Mouse (Mus musculus) forebrain, embryonic 14.5 days (tissue): Measurements from ENCODE around the gene Fkbp6. TPM values are rescaled to one million over a fixed set of nuclear protein-coding genes. Genes with fewer than 3 reads are reported as not detected.

ENCODE experiments used
- ATAC-seq: fragments of 200-750 bp; cut with Nextera tagmentation; 2 replicates; pipeline ENCODE4 v1.8.0; 2017; ENCODE audit warnings: mild to moderate bottlenecking, moderate library complexity
- DNase-seq: peaks from one replicate; pipeline ENCODE4 v3.0.0-alpha.2; 2015; ENCODE audit warnings: low spot score
- H3K27ac ChIP-seq: fragments of 300-500 bp; sonication (generic); 2 replicates; pipeline ENCODE4 v1.5.1; 2014; ENCODE audit warnings: low read depth, mild to moderate bottlenecking, control low read depth, low read length, moderate library complexity
- H3K27me3 ChIP-seq: fragments of 300-500 bp; sonication (generic); replicated peaks from 2 replicates; pipeline ENCODE4 v1.6.1; 2014; ENCODE audit warnings: low read length, control low read depth, mixed read lengths; ENCODE audit not compliant: control insufficient read depth, insufficient read depth
- H3K36me3 ChIP-seq: fragments of 300-500 bp; sonication (generic); 2 replicates; pipeline ENCODE4 v1.6.1; 2014; ENCODE audit warnings: low read length, control low read depth; ENCODE audit not compliant: control insufficient read depth, insufficient read depth
- H3K4me1 ChIP-seq: fragments of 300-500 bp; sonication (generic); 2 replicates; pipeline ENCODE4 v1.6.1; 2014; ENCODE audit warnings: antibody characterized with exemption, low read length, control low read depth; ENCODE audit not compliant: control insufficient read depth, insufficient read depth
- H3K4me2 ChIP-seq: fragments of 300-500 bp; sonication (generic); 2 replicates; pipeline ENCODE4 v1.6.1; 2014; ENCODE audit warnings: mild to moderate bottlenecking, control low read depth, low read length
- H3K4me3 ChIP-seq: fragments of 300-500 bp; sonication (generic); 2 replicates; pipeline ENCODE4 v1.5.1; 2014; ENCODE audit warnings: low read depth, low read length, control low read depth
- H3K9ac ChIP-seq: fragments of 300-500 bp; sonication (generic); 2 replicates; pipeline ENCODE4 v1.6.1; 2014; ENCODE audit warnings: mild to moderate bottlenecking, low read length, control low read depth, moderate library complexity
- H3K9me3 ChIP-seq: fragments of 300-500 bp; sonication (generic); replicated peaks from 2 replicates; pipeline ENCODE4 v1.6.1; 2016; ENCODE audit warnings: low read length, control low read depth, mixed read lengths; ENCODE audit not compliant: control insufficient read depth
- WGBS: fragments of 180-500 bp; shearing (Covaris S2); extraction: QIAGEN DNeasy Blood & Tissue Kit; methylation state at CpG from one replicate; pipeline ENCODE4 v1.1.7; 2014; 5-methylcytosine and 5-hydroxymethylcytosine counted together
- microRNA-seq: library from miRNA; unstranded; fragments of <30 nt; microRNA quantifications from one replicate; pipeline ENCODE4, GENCODE M21; 2016
- polyA plus RNA-seq: library from polyadenylated mRNA; unstranded; fragments of >200 nt; fragmentation: Nextera tagmentation; extraction: Ambion mirVana; gene quantifications from 2 replicates; pipeline ENCODE4 v1.2.1, GENCODE M21; 2014

The Fkbp6 gene
- polyA plus RNA-seq, 1 experiment from 2014 or later = not detected

- ATAC-seq (no peak), DNase-seq (no peak)
- WGBS = 88% methylated on average over 1 of the region's 1 CpGs
- Histone ChIP-seq H3K27me3 (no peaks in the 10 kb centered on the region), H3K4me3 (no peak overlapping the region), H3K4me2 (no peak overlapping the region), H3K4me1 (no peaks in the 10 kb centered on the region), H3K27ac (peak overlapping the region; percentile 21; the same call in 1 of the 2 replicates), H3K9me3 (no peaks in the 10 kb centered on the region), H3K9ac (no peak overlapping the region), H3K36me3 (peaks cover 95% of the 10 kb centered on the region)
Observed at GRCm38 (mm10) chr5:135243166-135243565, 106.7 kb downstream of the Fkbp6 start.

- Histone ChIP-seq H3K4me2 (no peak overlapping the region), H3K36me3 (peaks cover 99% of the 10 kb centered on the region), H3K27me3 (no peaks in the 10 kb centered on the region), H3K4me3 (no peak overlapping the region), H3K9ac (no peak overlapping the region), H3K4me1 (no peaks in the 10 kb centered on the region), H3K27ac (peak overlapping the region; percentile 21; the same call in 1 of the 2 replicates), H3K9me3 (no peaks in the 10 kb centered on the region)
- ATAC-seq (0 out of 2 replicates have a peak, but pooled peaks have one; percentile 40), DNase-seq (peak; percentile 31)
- WGBS = 88% methylated on average over 3 of the region's 3 CpGs
Observed at GRCm38 (mm10) chr5:135242608-135243007, 107.2 kb downstream of the Fkbp6 start.

- Histone ChIP-seq H3K27me3 (no peaks in the 10 kb centered on the region), H3K4me2 (no peak overlapping the region), H3K27ac (no peak overlapping the region), H3K4me1 (no peaks in the 10 kb centered on the region), H3K36me3 (peaks cover 99% of the 10 kb centered on the region), H3K9ac (no peak overlapping the region), H3K9me3 (no peaks in the 10 kb centered on the region), H3K4me3 (no peak overlapping the region)
- DNase-seq = no peak
- WGBS = 89% methylated on average over 12 of the region's 12 CpGs
- no peak for ATAC-seq
Observed at GRCm38 (mm10) chr5:135242136-135242535, 107.7 kb downstream of the Fkbp6 start.

Small RNA genes lying within 50 kb of the gene (microRNA-seq; reads per million reads assigned to microRNA genes)
- 1.3 reads per million, percentile 3 among the genes with 10 or more reads in this experiment for gene Mir7033

Other genes starting within 250 kb of the Fkbp6 start
- gene Tbl2, start 200.4 kb downstream of the Fkbp6 start, polyA plus RNA-seq = 16.3 and 17.4 TPM in 2 replicates
- gene Bcl7b, start 181.8 kb downstream of the Fkbp6 start, polyA plus RNA-seq = 47.4 and 48.9 TPM in 2 replicates
- gene Baz1b, start 162.8 kb downstream of the Fkbp6 start, polyA plus RNA-seq = 35.5 and 44.3 TPM in 2 replicates
- gene Fzd9, start 98.8 kb downstream of the Fkbp6 start, polyA plus RNA-seq = 11.4 and 12.4 TPM in 2 replicates
- not detected in 2 replicates for gene Trim50, start 3.3 kb upstream of the Fkbp6 start, polyA plus RNA-seq
- gene Nsun5, start 19.9 kb upstream of the Fkbp6 start, polyA plus RNA-seq = 27.2 and 29.9 TPM in 2 replicates
- gene Pom121, start 44.5 kb upstream of the Fkbp6 start, polyA plus RNA-seq = 9.8 and 11.3 TPM in 2 replicates
- 24.6 and 30.0 TPM in 2 replicates for gene Hip1, start 195.1 kb upstream of the Fkbp6 start, polyA plus RNA-seq
- not detected in 2 replicates for gene Ccl26, start 213.5 kb upstream of the Fkbp6 start, polyA plus RNA-seq
- 1.0 and 1.9 TPM in 2 replicates for gene Ccl24, start 223.0 kb upstream of the Fkbp6 start, polyA plus RNA-seq